Mouse (Mus musculus) forebrain, embryonic 12.5 days (tissue): Measurements from ENCODE around the gene Creb1. TPM values are rescaled to one million over a fixed set of nuclear protein-coding genes. Genes with fewer than 3 reads are reported as not detected.

Experiments used
- ATAC-seq: fragments of 200-750 bp; cut with Nextera tagmentation; 2 replicates; pipeline ENCODE4 v1.8.0; 2017; ENCODE audit warnings: moderate TSS enrichment; ENCODE audit not compliant: low FRiP score
- H3K27ac ChIP-seq: fragments of 300-500 bp; sonication (generic); 2 replicates; pipeline ENCODE4 v1.5.1; 2016; ENCODE audit warnings: mild to moderate bottlenecking
- H3K27me3 ChIP-seq: fragments of 300-500 bp; sonication (generic); 2 replicates; pipeline ENCODE4 v1.6.1; 2016; ENCODE audit warnings: mild to moderate bottlenecking
- H3K36me3 ChIP-seq: fragments of 300-500 bp; sonication (generic); replicated peaks from 2 replicates; pipeline ENCODE4 v1.6.1; 2016; ENCODE audit warnings: mild to moderate bottlenecking
- H3K4me1 ChIP-seq: fragments of 300-500 bp; sonication (generic); 2 replicates; pipeline ENCODE4 v1.6.1; 2016
- H3K4me2 ChIP-seq: fragments of 300-500 bp; sonication (generic); 2 replicates; pipeline ENCODE4 v1.6.1; 2016; ENCODE audit warnings: mild to moderate bottlenecking, moderate library complexity
- H3K4me3 ChIP-seq: fragments of 300-500 bp; sonication (generic); replicated peaks from 2 replicates; pipeline ENCODE4 v1.5.1; 2016; ENCODE audit warnings: mild to moderate bottlenecking
- H3K9ac ChIP-seq: fragments of 300-500 bp; sonication (generic); 2 replicates; pipeline ENCODE4 v1.6.1; 2016; ENCODE audit warnings: mild to moderate bottlenecking
- H3K9me3 ChIP-seq: fragments of 300-500 bp; sonication (generic); 2 replicates; pipeline ENCODE4 v1.6.1; 2016
- WGBS: fragments of 180-500 bp; shearing (Covaris S2); methylation state at CpG from one replicate; pipeline ENCODE4 v1.1.7; 2016; 5-methylcytosine and 5-hydroxymethylcytosine counted together
- polyA plus RNA-seq: library from polyadenylated mRNA; unstranded; fragments of >200 nt; fragmentation: Nextera tagmentation; extraction: Ambion mirVana; gene quantifications from 2 replicates; pipeline ENCODE4 v1.2.1, GENCODE M21; 2016

Gene Creb1
- polyA plus RNA-seq, 1 experiment from 2014 or later: 66.1 TPM

- no peak overlapping the region for H3K4me2 ChIP-seq
- no peak overlapping the region for H3K9ac ChIP-seq
Measured at GRCm38 (mm10) chr1:64522637-64523036, 9.8 kb upstream of the Creb1 start.

DNA sequence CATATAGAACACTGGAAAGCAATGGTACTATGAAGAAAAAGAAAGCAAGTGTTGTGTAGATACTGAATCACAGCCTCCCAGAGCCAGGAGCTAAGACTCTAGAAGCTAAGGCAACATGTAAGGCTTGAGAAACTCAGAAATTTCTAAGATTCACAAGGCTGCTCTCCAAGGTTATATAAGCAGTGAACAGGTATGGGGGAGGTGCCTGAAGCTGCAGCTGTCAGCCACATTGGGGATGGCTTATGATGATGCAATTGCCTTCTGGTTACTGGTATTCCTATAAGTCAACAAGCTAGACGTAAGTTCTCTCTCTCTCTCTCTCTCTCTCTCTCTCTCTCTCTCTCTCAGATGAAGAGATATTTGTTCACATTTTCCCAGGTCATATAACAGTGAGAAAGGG, 9.3 kb upstream of the Creb1 start:
- WGBS: 92% methylated on average over 1 of the region's 1 CpGs
- Histone ChIP-seq H3K4me2 (no peak overlapping the region), H3K4me3 (no peak overlapping the region), H3K27ac (no peak overlapping the region), H3K36me3 (no peaks in the 10 kb centered on the region), H3K27me3 (no peaks in the 10 kb centered on the region), H3K9me3 (no peaks in the 10 kb centered on the region), H3K4me1 (no peaks in the 10 kb centered on the region), H3K9ac (no peak overlapping the region)
- no peak for ATAC-seq

More at GRCm38 (mm10) chr1:64522637-64523036, 9.8 kb upstream of the Creb1 start:
- Histone ChIP-seq H3K27me3 (no peaks in the 10 kb centered on the region), H3K9me3 (no peaks in the 10 kb centered on the region), H3K36me3 (no peaks in the 10 kb centered on the region), H3K4me1 (no peaks in the 10 kb centered on the region), H3K4me3 (no peak overlapping the region), H3K27ac (no peak overlapping the region)
- no peak for ATAC-seq
- WGBS: 85% methylated on average over 6 of the region's 6 CpGs

GRCm38 (mm10) chr1:64524661-64525060, 7.8 kb upstream of the Creb1 start:
- no peak for ATAC-seq
- no peak overlapping the region for H3K4me2 ChIP-seq
- H3K27ac ChIP-seq: no peak overlapping the region

DNA sequence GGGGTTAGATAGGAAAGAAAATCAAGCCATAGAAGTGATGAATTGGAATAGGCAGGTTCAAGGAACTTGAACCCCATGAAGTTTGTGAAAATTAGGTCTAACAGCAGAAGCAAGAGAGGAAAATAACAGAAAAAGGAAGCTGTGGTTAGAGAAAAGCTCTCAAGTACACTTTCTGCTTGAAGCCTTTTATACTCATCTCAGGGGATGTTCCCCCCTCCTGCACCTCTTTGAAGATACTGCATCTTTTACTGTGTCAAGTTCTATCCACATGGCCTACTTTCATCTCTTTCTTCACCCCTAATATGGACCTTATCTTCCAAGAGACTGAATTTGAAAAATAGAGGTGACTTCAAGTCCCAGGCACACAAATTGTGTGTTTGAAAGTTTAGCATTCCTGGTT, 4.8 kb upstream of the Creb1 start:
- H3K9ac ChIP-seq: no peak overlapping the region
- no peaks in the 10 kb centered on the region for H3K9me3 ChIP-seq
- no peaks in the 10 kb centered on the region for H3K27me3 ChIP-seq
- peaks cover 8% of the 10 kb centered on the region for H3K4me1 ChIP-seq
- H3K36me3 ChIP-seq: no peaks in the 10 kb centered on the region
- no peak for ATAC-seq
- no peak overlapping the region for H3K4me2 ChIP-seq
- no peak overlapping the region for H3K27ac ChIP-seq
- no peak overlapping the region for H3K4me3 ChIP-seq

More at GRCm38 (mm10) chr1:64524661-64525060, 7.8 kb upstream of the Creb1 start:
- no peak overlapping the region for H3K4me3 ChIP-seq
- WGBS: 79% methylated on average over 2 of the region's 2 CpGs
- no peak overlapping the region for H3K9ac ChIP-seq
- H3K4me1 ChIP-seq: no peaks in the 10 kb centered on the region
- no peaks in the 10 kb centered on the region for H3K36me3 ChIP-seq
- no peaks in the 10 kb centered on the region for H3K9me3 ChIP-seq
- H3K27me3 ChIP-seq: no peaks in the 10 kb centered on the region

DNA sequence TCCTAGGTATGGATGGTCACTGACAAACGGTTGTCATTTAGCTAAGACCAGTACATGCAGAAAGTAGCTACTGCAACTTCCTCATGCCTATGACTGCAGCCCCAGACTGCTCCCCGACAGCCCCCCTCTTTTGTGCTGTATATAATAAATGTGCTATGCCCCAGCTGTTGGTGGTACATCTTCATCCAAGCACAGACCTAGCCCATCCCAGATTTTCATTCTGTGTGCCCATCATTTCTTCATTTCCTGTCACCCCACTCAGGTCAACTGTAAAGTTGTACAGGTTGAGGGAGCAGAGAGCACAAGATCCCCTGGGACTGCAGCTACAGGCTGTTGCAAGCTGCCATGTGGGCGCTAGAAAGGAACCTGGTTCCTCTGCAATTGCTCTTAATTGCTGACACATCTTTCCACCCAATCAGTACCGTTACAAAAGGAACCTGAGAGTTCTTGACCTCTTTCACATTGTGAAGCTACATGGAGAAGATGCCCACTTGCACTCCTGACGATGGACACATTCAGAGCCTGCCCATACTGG, 2.6 kb upstream of the Creb1 start:
- Histone ChIP-seq H3K36me3 (no peaks in the 10 kb centered on the region), H3K27me3 (no peaks in the 10 kb centered on the region), H3K4me1 (peaks cover 15% of the 10 kb centered on the region), H3K27ac (no peak overlapping the region), H3K4me3 (no peak overlapping the region), H3K9me3 (no peaks in the 10 kb centered on the region), H3K4me2 (no peak overlapping the region), H3K9ac (no peak overlapping the region)
- no peak for ATAC-seq
- WGBS: 92% methylated on average over 5 of the region's 5 CpGs

GRCm38 (mm10) chr1:64531548-64531947, 897 bp upstream of the Creb1 start:
- Histone ChIP-seq H3K27ac (no peak overlapping the region), H3K27me3 (no peaks in the 10 kb centered on the region), H3K9me3 (no peaks in the 10 kb centered on the region), H3K9ac (peak overlapping the region; percentile 97), H3K4me1 (peaks cover 28% of the 10 kb centered on the region), H3K4me3 (peak overlapping the region; percentile 90), H3K36me3 (no peaks in the 10 kb centered on the region), H3K4me2 (peak overlapping the region; percentile 84)
- WGBS: 24% methylated on average over 7 of the region's 7 CpGs
- no peak for ATAC-seq

DNA sequence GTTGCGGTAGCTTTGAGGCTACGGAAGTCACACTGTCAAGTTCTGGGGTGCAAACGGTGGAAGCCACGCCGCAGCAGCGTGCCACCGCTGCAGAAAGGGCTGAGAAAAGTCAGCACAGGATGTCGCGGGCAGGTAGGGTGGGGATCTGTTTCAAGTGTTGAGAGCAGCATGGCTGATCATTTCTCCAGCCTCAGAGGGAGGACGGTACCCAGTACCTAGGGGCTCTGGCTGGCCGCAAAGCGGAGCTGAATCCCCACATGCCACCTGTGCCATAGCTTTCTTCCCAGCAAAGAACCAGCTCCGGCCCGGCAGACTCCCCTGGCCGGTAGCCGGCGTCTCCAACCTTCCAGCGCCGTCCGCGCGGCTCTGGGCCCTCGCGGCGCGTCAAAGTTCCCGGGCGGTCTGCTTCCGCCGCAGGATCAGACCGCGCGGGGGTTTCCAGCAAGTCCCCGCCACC, 350 bp upstream of the Creb1 start:
- H3K9me3 ChIP-seq: no peaks in the 10 kb centered on the region
- peak overlapping the region; percentile 90 for H3K4me3 ChIP-seq
- H3K27me3 ChIP-seq: no peaks in the 10 kb centered on the region
- peak overlapping the region; percentile 97 for H3K9ac ChIP-seq
- peaks cover 28% of the 10 kb centered on the region for H3K4me1 ChIP-seq
- H3K36me3 ChIP-seq: no peaks in the 10 kb centered on the region
- WGBS: under 1% methylated on average over 34 of the region's 34 CpGs
- ATAC-seq: peak; percentile 72
- peak overlapping the region; percentile 84 for H3K4me2 ChIP-seq
- peak overlapping the region; percentile 100 for H3K27ac ChIP-seq

GRCm38 (mm10) chr1:64533471-64534443, 1.3 kb downstream of the Creb1 start:
- Histone ChIP-seq H3K27ac (peak overlapping the region; percentile 100), H3K4me2 (peak overlapping the region; percentile 70), H3K36me3 (no peaks in the 10 kb centered on the region), H3K4me3 (peak overlapping the region; percentile 90), H3K27me3 (no peaks in the 10 kb centered on the region), H3K4me1 (peaks cover 33% of the 10 kb centered on the region), H3K9ac (peak overlapping the region; percentile 97), H3K9me3 (no peaks in the 10 kb centered on the region)
- no peak for ATAC-seq
- 3% methylated on average over 35 of the region's 35 CpGs for WGBS

DNA sequence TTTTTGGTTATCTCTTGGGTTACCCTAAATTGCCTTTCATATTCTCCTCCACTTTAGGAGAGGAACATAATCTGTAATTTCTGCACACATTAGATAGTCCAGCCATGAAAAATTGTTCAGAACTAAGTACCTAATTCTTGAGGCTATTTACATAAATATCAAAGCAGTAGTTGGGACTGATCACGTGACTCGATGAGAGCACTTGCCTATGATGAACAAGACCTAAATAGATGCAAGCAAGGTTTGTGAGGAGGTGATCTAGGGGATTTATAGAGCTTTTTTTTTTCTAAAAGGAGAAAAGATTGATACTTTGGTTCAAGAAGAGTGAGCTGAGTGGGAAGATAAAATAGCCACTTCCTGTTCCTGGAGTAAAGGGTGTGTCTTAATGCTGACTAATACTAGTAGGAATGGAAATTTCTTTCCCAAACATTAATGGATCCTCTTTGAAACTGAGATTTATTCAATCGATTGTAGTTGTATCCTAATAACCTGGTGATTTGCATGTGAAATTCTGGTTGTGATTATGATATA, 6.5 kb downstream of the Creb1 start:
- no peak overlapping the region for H3K27ac ChIP-seq
- no peak overlapping the region for H3K4me3 ChIP-seq
- WGBS: 94% methylated on average over 3 of the region's 3 CpGs
- no peaks in the 10 kb centered on the region for H3K36me3 ChIP-seq
- H3K4me1 ChIP-seq: peaks cover 25% of the 10 kb centered on the region
- no peak for ATAC-seq
- H3K4me2 ChIP-seq: no peak overlapping the region
- no peaks in the 10 kb centered on the region for H3K27me3 ChIP-seq
- no peak overlapping the region for H3K9ac ChIP-seq
- no peaks in the 10 kb centered on the region for H3K9me3 ChIP-seq

- Histone ChIP-seq H3K27me3 (no peaks in the 10 kb centered on the region), H3K4me1 (no peaks in the 10 kb centered on the region), H3K9me3 (no peaks in the 10 kb centered on the region), H3K36me3 (no peaks in the 10 kb centered on the region), H3K4me2 (no peak overlapping the region), H3K9ac (no peak overlapping the region), H3K4me3 (no peak overlapping the region), H3K27ac (no peak overlapping the region)
- WGBS: 88% methylated on average over 5 of the region's 5 CpGs
- ATAC-seq: no peak
Measured at GRCm38 (mm10) chr1:64543750-64544149, 11.3 kb downstream of the Creb1 start.

DNA sequence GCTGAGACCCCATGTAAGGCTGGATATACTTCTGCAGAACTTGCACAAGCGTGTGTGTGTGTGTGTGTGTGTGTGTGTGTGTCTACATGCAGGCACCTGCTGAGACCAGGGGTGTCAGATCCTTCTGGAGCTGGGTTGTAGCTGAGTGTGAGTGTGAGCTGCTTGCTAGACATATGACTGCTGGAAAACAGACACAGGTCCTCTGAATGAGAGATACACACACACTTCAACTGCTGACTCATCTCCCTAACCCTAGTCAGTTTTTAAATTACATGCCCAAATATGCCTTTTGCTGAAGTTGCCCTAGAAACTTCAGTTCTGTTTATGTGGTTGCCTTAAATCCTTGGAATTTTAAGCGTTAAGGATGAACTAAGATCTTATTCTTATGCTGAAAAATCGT, 13.6 kb downstream of the Creb1 start:
- no peak overlapping the region for H3K4me3 ChIP-seq
- no peak overlapping the region for H3K9ac ChIP-seq
- no peaks in the 10 kb centered on the region for H3K27me3 ChIP-seq
- no peak overlapping the region for H3K4me2 ChIP-seq
- H3K27ac ChIP-seq: no peak overlapping the region
- WGBS: 82% methylated on average over 3 of the region's 3 CpGs
- no peak for ATAC-seq
- H3K36me3 ChIP-seq: no peaks in the 10 kb centered on the region
- H3K4me1 ChIP-seq: no peaks in the 10 kb centered on the region
- H3K9me3 ChIP-seq: no peaks in the 10 kb centered on the region

- ATAC-seq: no peak
- no peaks in the 10 kb centered on the region for H3K4me1 ChIP-seq
- 84% methylated on average over 2 of the region's 2 CpGs for WGBS
- no peak overlapping the region for H3K9ac ChIP-seq
- H3K9me3 ChIP-seq: no peaks in the 10 kb centered on the region
- no peak overlapping the region for H3K27ac ChIP-seq
- no peak overlapping the region for H3K4me3 ChIP-seq
- H3K4me2 ChIP-seq: no peak overlapping the region
- no peaks in the 10 kb centered on the region for H3K27me3 ChIP-seq
- peaks cover 13% of the 10 kb centered on the region for H3K36me3 ChIP-seq
Measured at GRCm38 (mm10) chr1:64549380-64549779, 16.9 kb downstream of the Creb1 start.
